Mouse (Mus musculus): Measurements from ENCODE around the gene Wnt6. TPM values are rescaled to one million over a fixed set of nuclear protein-coding genes. Genes with fewer than 3 reads are reported as not detected.

Gene Wnt6
- polyA plus RNA-seq, 1 experiment from 2014 or later, result 15.5 TPM

- H3K9me3 ChIP-seq, result no peaks in the 10 kb centered on the region
- DNase-seq (ENCODE audit: low spot score), result no peak
- peaks cover 25% of the 10 kb centered on the region for H3K4me1 ChIP-seq (replicated peaks)
- H3K36me3 ChIP-seq, result no peaks in the 10 kb centered on the region
- no peak overlapping the region for H3K27ac ChIP-seq
- WGBS, result under 1% methylated on average over 13 of the region's 13 CpGs
- peaks cover 99% of the 10 kb centered on the region for H3K27me3 ChIP-seq (ENCODE audit: insufficient read depth, poor library complexity, severe bottlenecking)
- H3K4me3 ChIP-seq, result peak overlapping the region; percentile 52
Measured at GRCm38 (mm10) chr1:74783554-74783953, 11.9 kb downstream of the Wnt6 start.

GRCm38 (mm10) chr1:74784041-74784759 is 12.5 kb downstream of the Wnt6 start:
- Histone ChIP-seq H3K4me3 (peak overlapping the region; percentile 52), H3K4me1 (replicated peaks) (peaks cover 24% of the 10 kb centered on the region), H3K27me3 (ENCODE audit: insufficient read depth, poor library complexity, severe bottlenecking) (peaks cover 99% of the 10 kb centered on the region), H3K27ac (0 out of 2 replicates have a peak overlapping the region, but pooled peaks have one; percentile 0), H3K9me3 (no peaks in the 10 kb centered on the region), H3K36me3 (no peaks in the 10 kb centered on the region)
- under 1% methylated on average over 67 of the region's 67 CpGs for WGBS
- DNase-seq (ENCODE audit: low spot score), result peak; percentile 77

- H3K27me3 ChIP-seq (ENCODE audit: insufficient read depth, poor library complexity, severe bottlenecking), result peaks cover 99% of the 10 kb centered on the region
- peaks cover 42% of the 10 kb centered on the region for H3K4me1 ChIP-seq (replicated peaks)
Measured at GRCm38 (mm10) chr1:74787846-74788245, 16.2 kb downstream of the Wnt6 start.

GRCm38 (mm10) chr1:74788603-74789176 is 17.0 kb downstream of the Wnt6 start:
- H3K27me3 ChIP-seq (ENCODE audit: insufficient read depth, poor library complexity, severe bottlenecking), result peaks cover 99% of the 10 kb centered on the region
- H3K4me1 ChIP-seq (replicated peaks), result peaks cover 45% of the 10 kb centered on the region
- no peaks in the 10 kb centered on the region for H3K36me3 ChIP-seq
- WGBS, result 13% methylated on average over 6 of the region's 6 CpGs
- no peaks in the 10 kb centered on the region for H3K9me3 ChIP-seq
- DNase-seq (ENCODE audit: low spot score), result no peak
- H3K27ac ChIP-seq, result no peak overlapping the region
- no peak overlapping the region for H3K4me3 ChIP-seq

More at GRCm38 (mm10) chr1:74787846-74788245, 16.2 kb downstream of the Wnt6 start:
- DNase-seq (ENCODE audit: low spot score), result peak; percentile 86
- Histone ChIP-seq H3K36me3 (no peaks in the 10 kb centered on the region), H3K9me3 (no peaks in the 10 kb centered on the region), H3K4me3 (no peak overlapping the region), H3K27ac (no peak overlapping the region)
- WGBS, result 5% methylated on average over 7 of the region's 7 CpGs

- H3K36me3 ChIP-seq, result no peaks in the 10 kb centered on the region
- no peaks in the 10 kb centered on the region for H3K9me3 ChIP-seq
- H3K27me3 ChIP-seq (ENCODE audit: insufficient read depth, poor library complexity, severe bottlenecking), result peaks cover 99% of the 10 kb centered on the region
- no peak overlapping the region for H3K27ac ChIP-seq
- H3K4me1 ChIP-seq (replicated peaks), result peaks cover 50% of the 10 kb centered on the region
- DNase-seq (ENCODE audit: low spot score), result no peak
- 4% methylated on average over 3 of the region's 3 CpGs for WGBS
- no peak overlapping the region for H3K4me3 ChIP-seq
Measured at GRCm38 (mm10) chr1:74790095-74790494, 18.4 kb downstream of the Wnt6 start.

- Histone ChIP-seq H3K27ac (peak within 1 kb of the TSS; percentile 56), H3K27me3 (ENCODE audit: insufficient read depth, poor library complexity, severe bottlenecking) (peaks cover 100% of the 10 kb centered on the region), H3K36me3 (no peaks in the 10 kb centered on the region), H3K4me3 (peak within 1 kb of the TSS; percentile 42), H3K4me1 (replicated peaks) (peaks cover 61% of the 10 kb centered on the region), H3K9me3 (no peaks in the 10 kb centered on the region)
- DNase-seq (ENCODE audit: low spot score), result no peak
- 2% methylated on average over 11 of the region's 11 CpGs for WGBS
Measured at GRCm38 (mm10) chr1:74791249-74791648, 19.6 kb downstream of the Wnt6 start, which contains the start of gene Wnt10a. Gene Wnt10a (plus strand): TSS chr1:74791516.

GRCm38 (mm10) chr1:74792831-74793660 is 21.4 kb downstream of the Wnt6 start:
- H3K27ac ChIP-seq, result no peak overlapping the region

GRCm38 (mm10) chr1:74794487-74795144 is 22.9 kb downstream of the Wnt6 start:
- Histone ChIP-seq H3K4me1 (replicated peaks) (peaks cover 87% of the 10 kb centered on the region), H3K9me3 (no peaks in the 10 kb centered on the region), H3K27me3 (ENCODE audit: insufficient read depth, poor library complexity, severe bottlenecking) (peaks cover 100% of the 10 kb centered on the region), H3K4me3 (peak overlapping the region; percentile 44), H3K27ac (no peak overlapping the region), H3K36me3 (no peaks in the 10 kb centered on the region)
- under 1% methylated on average over 37 of the region's 38 CpGs for WGBS
- DNase-seq (ENCODE audit: low spot score), result no peak

More at GRCm38 (mm10) chr1:74792831-74793660, 21.4 kb downstream of the Wnt6 start:
- no peaks in the 10 kb centered on the region for H3K36me3 ChIP-seq
- H3K9me3 ChIP-seq, result no peaks in the 10 kb centered on the region
- H3K4me3 ChIP-seq, result no peak overlapping the region
- WGBS, result 5% methylated on average over 19 of the region's 19 CpGs
- H3K27me3 ChIP-seq (ENCODE audit: insufficient read depth, poor library complexity, severe bottlenecking), result peaks cover 100% of the 10 kb centered on the region
- H3K4me1 ChIP-seq (replicated peaks), result peaks cover 78% of the 10 kb centered on the region
- DNase-seq (ENCODE audit: low spot score), result no peak

GRCm38 (mm10) chr1:74795145-74795529 is 23.4 kb downstream of the Wnt6 start:
- DNase-seq (ENCODE audit: low spot score), result no peak
- H3K27me3 ChIP-seq (ENCODE audit: insufficient read depth, poor library complexity, severe bottlenecking), result peaks cover 100% of the 10 kb centered on the region
- peak overlapping the region; percentile 44 for H3K4me3 ChIP-seq
- H3K27ac ChIP-seq, result no peak overlapping the region
- no peaks in the 10 kb centered on the region for H3K9me3 ChIP-seq
- H3K4me1 ChIP-seq (replicated peaks), result peaks cover 83% of the 10 kb centered on the region
- H3K36me3 ChIP-seq, result no peaks in the 10 kb centered on the region
- WGBS, result 2% methylated on average over 11 of the region's 11 CpGs

GRCm38 (mm10) chr1:74797459-74797858 is 25.8 kb downstream of the Wnt6 start:
- DNase-seq (ENCODE audit: low spot score), result peak; percentile 72
- H3K27ac ChIP-seq, result 0 out of 2 replicates have a peak overlapping the region, but pooled peaks have one; percentile 30
- H3K9me3 ChIP-seq, result no peaks in the 10 kb centered on the region
- 8% methylated on average over 5 of the region's 5 CpGs for WGBS
- no peaks in the 10 kb centered on the region for H3K36me3 ChIP-seq
- 0 out of 2 replicates have a peak overlapping the region, but pooled peaks have one; percentile 9 for H3K4me3 ChIP-seq
- H3K27me3 ChIP-seq (ENCODE audit: insufficient read depth, poor library complexity, severe bottlenecking), result peaks cover 100% of the 10 kb centered on the region
- peaks cover 72% of the 10 kb centered on the region for H3K4me1 ChIP-seq (replicated peaks)

GRCm38 (mm10) chr1:74800424-74800888 is 28.8 kb downstream of the Wnt6 start:
- Histone ChIP-seq H3K4me1 (replicated peaks) (peaks cover 77% of the 10 kb centered on the region), H3K27ac (no peak overlapping the region), H3K27me3 (ENCODE audit: insufficient read depth, poor library complexity, severe bottlenecking) (peaks cover 100% of the 10 kb centered on the region), H3K9me3 (no peaks in the 10 kb centered on the region), H3K36me3 (no peaks in the 10 kb centered on the region), H3K4me3 (peak overlapping the region; percentile 39)
- under 1% methylated on average over 29 of the region's 29 CpGs for WGBS
- no peak for DNase-seq (ENCODE audit: low spot score)

GRCm38 (mm10) chr1:74801631-74802140 is 30.0 kb downstream of the Wnt6 start:
- no peak overlapping the region for H3K27ac ChIP-seq
- no peaks in the 10 kb centered on the region for H3K36me3 ChIP-seq
- H3K4me1 ChIP-seq (replicated peaks), result peaks cover 78% of the 10 kb centered on the region
- WGBS, result 8% methylated on average over 6 of the region's 6 CpGs
- no peak overlapping the region for H3K4me3 ChIP-seq
- H3K9me3 ChIP-seq, result no peaks in the 10 kb centered on the region
- peak; percentile 18 for DNase-seq (ENCODE audit: low spot score)
- peaks cover 100% of the 10 kb centered on the region for H3K27me3 ChIP-seq (ENCODE audit: insufficient read depth, poor library complexity, severe bottlenecking)
